Mouse (Mus musculus): ENCODE results near the gene 1700012B07Rik. TPM values are rescaled to one million over a fixed set of nuclear protein-coding genes. Genes with fewer than 3 reads are reported as not detected.

1700012B07Rik gene
- total and polyA plus RNA-seq, 2 experiments from 2014 or later: not detected

GRCm38 (mm10) chr11:109801515-109801914, 26.3 kb downstream of the 1700012B07Rik start:
- Histone ChIP-seq H3K4me3 (ENCODE audit: low read depth, low read length) (no peak overlapping the region), H3K27ac (ENCODE audit: low read depth, low read length) (no peak overlapping the region), H3K9me3 (ENCODE audit: low read length) (no peaks in the 10 kb centered on the region), H3K9ac (replicated peaks; ENCODE audit: low read length, poor library complexity, severe bottlenecking) (no peak overlapping the region), H3K4me1 (ENCODE audit: insufficient read depth, low read length) (no peaks in the 10 kb centered on the region), H3K4me2 (ENCODE audit: low read depth, low read length, poor library complexity, severe bottlenecking) (no peak overlapping the region), H3K36me3 (ENCODE audit: insufficient read depth, low read length) (no peaks in the 10 kb centered on the region), H3K27me3 (ENCODE audit: insufficient read depth, low read length) (no peaks in the 10 kb centered on the region)
- DNase-seq (ENCODE audit: low spot score): no peak
- TF ChIP-seq CTCF (IDR thresholded peaks at IDR 0.05): no peak
- 68% methylated on average over 1 of the region's 1 CpGs for WGBS
- no peak for ATAC-seq (ENCODE audit: low FRiP score)

GRCm38 (mm10) chr11:109797531-109797930, 30.3 kb downstream of the 1700012B07Rik start:
- H3K27me3 ChIP-seq (ENCODE audit: insufficient read depth, low read length): no peaks in the 10 kb centered on the region
- no peak overlapping the region for H3K4me3 ChIP-seq (ENCODE audit: low read depth, low read length)
- no peak overlapping the region for H3K27ac ChIP-seq (ENCODE audit: low read depth, low read length)
- no peak for TF ChIP-seq CTCF (IDR thresholded peaks at IDR 0.05)
- no peak for DNase-seq (ENCODE audit: low spot score)
- no peaks in the 10 kb centered on the region for H3K9me3 ChIP-seq (ENCODE audit: low read length)
- no peak overlapping the region for H3K9ac ChIP-seq (replicated peaks; ENCODE audit: low read length, poor library complexity, severe bottlenecking)
- no peak overlapping the region for H3K4me2 ChIP-seq (ENCODE audit: low read depth, low read length, poor library complexity, severe bottlenecking)
- no peak for ATAC-seq (ENCODE audit: low FRiP score)
- H3K36me3 ChIP-seq (ENCODE audit: insufficient read depth, low read length): no peaks in the 10 kb centered on the region
- WGBS: 89% methylated on average over 6 of the region's 6 CpGs
- H3K4me1 ChIP-seq (ENCODE audit: insufficient read depth, low read length): no peaks in the 10 kb centered on the region

- no peaks in the 10 kb centered on the region for H3K9me3 ChIP-seq (ENCODE audit: low read length)
- H3K27ac ChIP-seq (ENCODE audit: low read depth, low read length): no peak overlapping the region
- H3K9ac ChIP-seq (replicated peaks; ENCODE audit: low read length, poor library complexity, severe bottlenecking): no peak overlapping the region
- H3K27me3 ChIP-seq (ENCODE audit: insufficient read depth, low read length): no peaks in the 10 kb centered on the region
- no peak for DNase-seq (ENCODE audit: low spot score)
- H3K36me3 ChIP-seq (ENCODE audit: insufficient read depth, low read length): no peaks in the 10 kb centered on the region
- no peak overlapping the region for H3K4me2 ChIP-seq (ENCODE audit: low read depth, low read length, poor library complexity, severe bottlenecking)
- H3K4me3 ChIP-seq (ENCODE audit: low read depth, low read length): no peak overlapping the region
- WGBS: 75% methylated on average over 2 of the region's 2 CpGs
- ATAC-seq (ENCODE audit: low FRiP score): no peak
- H3K4me1 ChIP-seq (ENCODE audit: insufficient read depth, low read length): no peaks in the 10 kb centered on the region
- no peak for TF ChIP-seq CTCF (IDR thresholded peaks at IDR 0.05)
Observed at GRCm38 (mm10) chr11:109795536-109795935, 32.3 kb downstream of the 1700012B07Rik start.

- Histone ChIP-seq H3K9me3 (ENCODE audit: low read length) (no peaks in the 10 kb centered on the region), H3K4me3 (ENCODE audit: low read depth, low read length) (no peak overlapping the region), H3K4me1 (ENCODE audit: insufficient read depth, low read length) (no peaks in the 10 kb centered on the region), H3K4me2 (ENCODE audit: low read depth, low read length, poor library complexity, severe bottlenecking) (no peak overlapping the region), H3K27ac (ENCODE audit: low read depth, low read length) (no peak overlapping the region), H3K27me3 (ENCODE audit: insufficient read depth, low read length) (no peaks in the 10 kb centered on the region), H3K9ac (replicated peaks; ENCODE audit: low read length, poor library complexity, severe bottlenecking) (no peak overlapping the region), H3K36me3 (ENCODE audit: insufficient read depth, low read length) (no peaks in the 10 kb centered on the region)
- 95% methylated on average over 4 of the region's 4 CpGs for WGBS
- no peak for DNase-seq (ENCODE audit: low spot score)
- ATAC-seq (ENCODE audit: low FRiP score): no peak
- no peak for TF ChIP-seq CTCF (IDR thresholded peaks at IDR 0.05)
Observed at GRCm38 (mm10) chr11:109793578-109793977, 34.3 kb downstream of the 1700012B07Rik start.

GRCm38 (mm10) chr11:109792401-109792997, 35.3 kb downstream of the 1700012B07Rik start:
- Histone ChIP-seq H3K27ac (ENCODE audit: low read depth, low read length) (no peak overlapping the region), H3K9ac (replicated peaks; ENCODE audit: low read length, poor library complexity, severe bottlenecking) (no peak overlapping the region), H3K36me3 (ENCODE audit: insufficient read depth, low read length) (no peaks in the 10 kb centered on the region), H3K27me3 (ENCODE audit: insufficient read depth, low read length) (no peaks in the 10 kb centered on the region), H3K9me3 (ENCODE audit: low read length) (no peaks in the 10 kb centered on the region), H3K4me3 (ENCODE audit: low read depth, low read length) (no peak overlapping the region), H3K4me1 (ENCODE audit: insufficient read depth, low read length) (no peaks in the 10 kb centered on the region), H3K4me2 (ENCODE audit: low read depth, low read length, poor library complexity, severe bottlenecking) (no peak overlapping the region)
- 91% methylated on average over 13 of the region's 13 CpGs for WGBS
- ATAC-seq (ENCODE audit: low FRiP score) (no peak), DNase-seq (ENCODE audit: low spot score) (no peak)
- no peak for TF ChIP-seq CTCF (IDR thresholded peaks at IDR 0.05)

- WGBS: 83% methylated on average over 2 of the region's 2 CpGs
- DNase-seq (ENCODE audit: low spot score) (no peak), ATAC-seq (ENCODE audit: low FRiP score) (no peak)
- Histone ChIP-seq H3K4me3 (ENCODE audit: low read depth, low read length) (no peak overlapping the region), H3K36me3 (ENCODE audit: insufficient read depth, low read length) (no peaks in the 10 kb centered on the region), H3K9me3 (ENCODE audit: low read length) (no peaks in the 10 kb centered on the region), H3K27me3 (ENCODE audit: insufficient read depth, low read length) (no peaks in the 10 kb centered on the region), H3K4me2 (ENCODE audit: low read depth, low read length, poor library complexity, severe bottlenecking) (no peak overlapping the region), H3K4me1 (ENCODE audit: insufficient read depth, low read length) (no peaks in the 10 kb centered on the region), H3K9ac (replicated peaks; ENCODE audit: low read length, poor library complexity, severe bottlenecking) (no peak overlapping the region), H3K27ac (ENCODE audit: low read depth, low read length) (no peak overlapping the region)
- no peak for TF ChIP-seq CTCF (IDR thresholded peaks at IDR 0.05)
Observed at GRCm38 (mm10) chr11:109791965-109792364, 35.9 kb downstream of the 1700012B07Rik start.
